ENCODE assay signal across 9 mouse cellular contexts in the genomic region with DNA sequence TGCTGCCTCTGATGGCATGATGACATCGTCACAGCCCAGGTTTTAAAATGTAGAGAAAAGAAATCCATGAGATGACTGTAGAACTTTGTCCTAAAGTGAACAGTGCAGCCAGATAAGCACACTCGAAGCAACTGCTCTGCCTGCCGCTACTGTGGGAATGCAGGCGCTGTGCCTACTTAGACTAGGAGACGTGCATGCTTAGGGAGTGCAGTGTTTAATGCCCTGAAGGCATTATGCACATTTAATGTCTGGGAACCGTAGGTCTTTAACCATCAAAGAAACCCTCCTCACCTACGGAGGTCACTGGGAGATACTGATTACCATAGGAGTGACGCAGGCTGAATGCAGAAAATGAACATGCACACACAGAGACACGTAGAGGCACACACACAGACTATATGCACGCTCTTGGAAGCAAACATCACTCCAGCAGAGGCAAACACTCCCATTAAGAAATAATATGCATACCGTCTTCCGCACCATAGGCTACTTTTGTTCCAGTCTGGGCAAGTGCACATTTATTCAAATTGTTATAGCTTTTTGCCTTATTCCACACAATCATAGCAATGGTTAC. TPM values are rescaled to one million over a fixed set of nuclear protein-coding genes. Genes with fewer than 3 reads are reported as not detected.
DNase-seq lines count a peak whose midpoint lies in the region; ATAC-seq and TF ChIP-seq lines count a peak whose summit lies in the region.
"Had no signal": no experiment of that assay in that cellular context is flagged by ENCODE, and none has a peak within 500 bp of the region (broad histone marks: within the 10 kb centered on the region; RNA-seq: fewer than 3 reads in every experiment).

No protein-coding gene starts in this region.

- WGBS in neural tube, embryonic 11.5 days = 59% methylated on average over 12 of the region's 12 CpGs
- 51% methylated on average over 12 of the region's 12 CpGs for WGBS in hindbrain, embryonic 10.5 days
- WGBS in midbrain, embryonic 10.5 days = 57% methylated on average over 12 of the region's 12 CpGs

- intact Hi-C loops in heart, postnatal 10 days (cut with DNase I) = no loop called here
- intact Hi-C loops in gastrocnemius, adult 2 months (cut with DNase I) = no loop called here

- peaks cover 10% of the 10 kb centered on the region; the same call in 1 of the 2 replicates for H3K4me1 ChIP-seq in neural tube, embryonic 11.5 days (ENCODE audit: control insufficient read depth, insufficient read depth, low read length)
- peaks cover 34% of the 10 kb centered on the region for H3K4me1 ChIP-seq in hindbrain, embryonic 10.5 days (replicated peaks)
- peaks cover 33% of the 10 kb centered on the region for H3K4me1 ChIP-seq in midbrain, embryonic 10.5 days

- H3K36me3 ChIP-seq in neural tube, embryonic 11.5 days (ENCODE audit: control insufficient read depth, insufficient read depth, low read length) = no peaks in the 10 kb centered on the region
- peaks cover 14% of the 10 kb centered on the region; the same call in 1 of the 2 replicates for H3K36me3 ChIP-seq in hindbrain, embryonic 10.5 days
- H3K36me3 ChIP-seq in midbrain, embryonic 10.5 days = peaks cover 18% of the 10 kb centered on the region

- H3K27me3 ChIP-seq in neural tube, embryonic 11.5 days (ENCODE audit: control insufficient read depth, insufficient read depth, low read length) = no peaks in the 10 kb centered on the region
- H3K27me3 ChIP-seq in hindbrain, embryonic 10.5 days (ENCODE audit: insufficient read depth, poor library complexity, severe bottlenecking) = no peaks in the 10 kb centered on the region
- H3K27me3 ChIP-seq in midbrain, embryonic 10.5 days (ENCODE audit: low read depth, poor library complexity, severe bottlenecking) = no peaks in the 10 kb centered on the region

- peak; percentile 23 for DNase-seq in neural tube, embryonic 11.5 days (ENCODE audit: low spot score)
- DNase-seq in neural tube, embryonic 10.5 days (ENCODE audit: extremely low spot score, low spot score) = no peak
- DNase-seq in hindbrain, embryonic 10.5 days (ENCODE audit: low spot score) = no peak
- no peak for DNase-seq in midbrain, embryonic 10.5 days (ENCODE audit: low spot score)
- peak; percentile 35 for DNase-seq in right cerebral cortex, postnatal 25 days
- no peak for DNase-seq in heart, postnatal 10 days
- DNase-seq in gastrocnemius, adult 2 months = no peak
- DNase-seq: gastrocnemius, postnatal 36 days had no signal

- no peak overlapping the region for H3K27ac ChIP-seq in neural tube, embryonic 11.5 days (ENCODE audit: low read depth, low read length)
- H3K27ac ChIP-seq in hindbrain, embryonic 10.5 days = peak overlapping the region; percentile 59; the same call in 1 of the 2 replicates
- peak overlapping the region; percentile 63 for H3K27ac ChIP-seq in midbrain, embryonic 10.5 days (replicated peaks)
- H3K27ac ChIP-seq in gastrocnemius, adult 2 months = no peak overlapping the region

- H3K4me3 ChIP-seq in neural tube, embryonic 11.5 days (ENCODE audit: low read depth, low read length) = no peak overlapping the region
- no peak overlapping the region for H3K4me3 ChIP-seq in hindbrain, embryonic 10.5 days
- no peak overlapping the region for H3K4me3 ChIP-seq in midbrain, embryonic 10.5 days
- H3K4me3 ChIP-seq in gastrocnemius, adult 2 months = no peak overlapping the region
- H3K4me3 ChIP-seq: myocyte had no signal

- no peaks in the 10 kb centered on the region for H3K9me3 ChIP-seq in neural tube, embryonic 11.5 days (ENCODE audit: control insufficient read depth, low read length)
- no peaks in the 10 kb centered on the region for H3K9me3 ChIP-seq in hindbrain, embryonic 10.5 days
- H3K9me3 ChIP-seq in midbrain, embryonic 10.5 days (replicated peaks) = no peaks in the 10 kb centered on the region

- H3K4me2 ChIP-seq in neural tube, embryonic 11.5 days (ENCODE audit: low read depth) = no peak overlapping the region

- peak; percentile 69 for ATAC-seq in neural tube, embryonic 11.5 days (ENCODE audit: insufficient read depth, low FRiP score, low TSS enrichment)

- no peak overlapping the region for H3K9ac ChIP-seq in neural tube, embryonic 11.5 days (ENCODE audit: low read length)

- no peak for TF ChIP-seq CTCF in gastrocnemius, adult 2 months (IDR thresholded peaks at IDR 0.05)

RNA-seq across cellular contexts. Expression of a gene that starts 48.1 kb away (rescaled TPM):
- polyA plus RNA-seq in neural tube, embryonic 11.5 days (2014; fragmentation: Nextera tagmentation; extraction: Ambion mirVana) = 34.4 TPM in 2 replicates
- 28.4 and 32.4 TPM in 2 replicates for polyA plus RNA-seq in hindbrain, embryonic 10.5 days (2016; fragmentation: Nextera tagmentation; extraction: Ambion mirVana)
- 27.5 and 33.1 TPM in 2 replicates for polyA plus RNA-seq in midbrain, embryonic 10.5 days (2016; fragmentation: Nextera tagmentation; extraction: Ambion mirVana)
- total RNA-seq in heart, postnatal 10 days (2021) = under 1 TPM in 1 of 2 experiments, not detected in 1; 0.55 TPM
- total RNA-seq in gastrocnemius, adult 2 months (2021) = not detected
- total RNA-seq: gastrocnemius, postnatal 36 days had no signal

Comparison
In these comparisons a context has a peak if more than half of its experiments do, and no peak if none do; other contexts are left out.
1. DNase-seq: peak in neural tube, embryonic 11.5 days (single experiment) and right cerebral cortex, postnatal 25 days (single experiment); none in neural tube, embryonic 10.5 days (single experiment), hindbrain, embryonic 10.5 days (single experiment), midbrain, embryonic 10.5 days (single experiment), heart, postnatal 10 days (0 of 2) and gastrocnemius, adult 2 months (single experiment).
2. H3K27ac ChIP-seq: peak in hindbrain, embryonic 10.5 days (single experiment) and midbrain, embryonic 10.5 days (single experiment); none in neural tube, embryonic 11.5 days (single experiment) and gastrocnemius, adult 2 months (single experiment).